Mouse (Mus musculus) stomach, embryonic 16.5 days (tissue): ENCODE data around the gene Yjefn3. TPM values are rescaled to one million over a fixed set of nuclear protein-coding genes. Genes with fewer than 3 reads are reported as not detected.
"Not testable (repeated sequence)": the region's sequence is repeated elsewhere in the genome, so short reads cannot be mapped to it uniquely, and the experiment has no call there.

Source experiments
- ATAC-seq: fragments of 200-750 bp; cut with Nextera tagmentation; 2 replicates; pipeline ENCODE4 v1.8.0; 2017; ENCODE audit warnings: moderate number of reproducible peaks, moderate TSS enrichment; ENCODE audit not compliant: insufficient read depth, low FRiP score
- H3K27ac ChIP-seq: fragments of 300-500 bp; sonication (generic); 2 replicates; pipeline ENCODE4 v1.5.1; 2014; ENCODE audit warnings: low read length
- H3K27me3 ChIP-seq: fragments of 300-500 bp; sonication (generic); 2 replicates; pipeline ENCODE4 v1.6.1; 2014; ENCODE audit warnings: low read length, control low read depth, mixed read lengths; ENCODE audit not compliant: control insufficient read depth, insufficient read depth
- H3K36me3 ChIP-seq: fragments of 300-500 bp; sonication (generic); 2 replicates; pipeline ENCODE4 v1.6.1; 2014; ENCODE audit warnings: low read length; ENCODE audit not compliant: control insufficient read depth, insufficient read depth
- H3K4me1 ChIP-seq: fragments of 300-500 bp; sonication (generic); 2 replicates; pipeline ENCODE4 v1.6.1; 2014; ENCODE audit warnings: low read length, control low read depth, mixed read lengths; ENCODE audit not compliant: control insufficient read depth, insufficient read depth
- H3K4me2 ChIP-seq: fragments of 300-500 bp; sonication (generic); 2 replicates; pipeline ENCODE4 v1.6.1; 2014; ENCODE audit warnings: low read depth, low read length, mixed read lengths
- H3K4me3 ChIP-seq: fragments of 300-500 bp; sonication (generic); replicated peaks from 2 replicates; pipeline ENCODE4 v1.5.1; 2014; ENCODE audit warnings: mild to moderate bottlenecking, low read length
- H3K9ac ChIP-seq: fragments of 300-500 bp; sonication (generic); 2 replicates; pipeline ENCODE4 v1.6.1; 2014; ENCODE audit warnings: low read length
- H3K9me3 ChIP-seq: fragments of 300-500 bp; sonication (generic); replicated peaks from 2 replicates; pipeline ENCODE4 v1.6.1; 2016; ENCODE audit warnings: low read length, control low read depth; ENCODE audit not compliant: control insufficient read depth
- WGBS: fragments of 180-500 bp; shearing (Covaris S2); extraction: QIAGEN DNeasy Blood & Tissue Kit; methylation state at CpG from one replicate; pipeline ENCODE4 v1.1.7; 2014; 5-methylcytosine and 5-hydroxymethylcytosine counted together
- polyA plus RNA-seq: library from polyadenylated mRNA; unstranded; fragments of >200 nt; fragmentation: Nextera tagmentation; extraction: Ambion mirVana; gene quantifications from 2 replicates; pipeline ENCODE4 v1.2.1, GENCODE M21; 2015

Gene Yjefn3
- 3.0 and 3.2 TPM in 2 replicates for polyA plus RNA-seq

DNA sequence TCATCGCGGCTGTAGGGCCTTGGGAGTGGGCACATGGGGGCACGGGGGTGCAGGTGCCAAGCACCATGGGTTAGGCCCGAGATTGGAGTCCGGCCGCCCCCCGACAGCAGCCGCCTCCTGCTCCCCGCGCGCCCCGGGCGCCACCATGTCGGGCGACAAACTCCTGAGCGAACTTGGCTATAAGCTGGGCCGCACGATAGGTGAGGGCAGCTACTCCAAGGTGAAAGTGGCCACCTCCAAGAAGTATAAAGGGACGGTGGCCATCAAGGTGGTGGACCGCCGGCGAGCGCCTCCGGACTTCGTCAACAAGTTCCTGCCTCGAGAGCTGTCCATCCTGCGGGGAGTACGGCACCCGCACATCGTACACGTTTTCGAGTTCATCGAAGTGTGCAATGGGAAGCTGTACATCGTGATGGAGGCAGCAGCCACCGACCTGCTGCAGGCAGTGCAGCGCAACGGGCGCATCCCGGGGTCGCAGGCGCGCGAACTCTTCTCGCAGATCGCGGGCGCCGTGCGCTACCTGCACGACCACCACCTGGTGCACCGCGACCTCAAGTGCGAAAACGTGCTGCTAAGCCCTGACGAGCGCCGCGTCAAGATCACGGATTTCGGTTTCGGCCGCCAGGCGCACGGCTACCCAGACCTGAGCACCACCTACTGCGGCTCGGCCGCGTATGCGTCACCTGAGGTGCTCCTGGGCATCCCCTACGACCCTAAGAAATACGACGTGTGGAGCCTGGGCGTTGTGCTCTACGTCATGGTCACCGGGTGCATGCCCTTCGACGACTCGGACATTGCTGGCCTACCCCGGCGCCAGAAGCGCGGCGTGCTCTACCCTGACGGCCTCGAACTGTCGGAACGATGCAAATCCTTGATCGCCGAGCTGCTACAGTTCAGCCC, at the start of gene Yjefn3, which contains the start of the genes Tssk6 and Ndufa13:
Yjefn3 (minus strand) TSS at position 550 of the 900 bp plus-strand sequence.
Tssk6 (plus strand) TSS at position 22 of the 900 bp plus-strand sequence.
Ndufa13 (minus strand) TSS at position 396 of the 900 bp plus-strand sequence.
- Histone ChIP-seq H3K4me1 (peaks cover 28% of the 10 kb centered on the region), H3K4me2 (peak within 1 kb of the TSS; percentile 99), H3K9me3 (no peaks in the 10 kb centered on the region), H3K27ac (peak within 1 kb of the TSS; percentile 97), H3K9ac (peak within 1 kb of the TSS; percentile 82), H3K4me3 (peak within 1 kb of the TSS; percentile 63), H3K36me3 (no peaks in the 10 kb centered on the region), H3K27me3 (no peaks in the 10 kb centered on the region)
- WGBS = 4% methylated on average over 89 of the region's 89 CpGs
- ATAC-seq = peak; percentile 36

DNA sequence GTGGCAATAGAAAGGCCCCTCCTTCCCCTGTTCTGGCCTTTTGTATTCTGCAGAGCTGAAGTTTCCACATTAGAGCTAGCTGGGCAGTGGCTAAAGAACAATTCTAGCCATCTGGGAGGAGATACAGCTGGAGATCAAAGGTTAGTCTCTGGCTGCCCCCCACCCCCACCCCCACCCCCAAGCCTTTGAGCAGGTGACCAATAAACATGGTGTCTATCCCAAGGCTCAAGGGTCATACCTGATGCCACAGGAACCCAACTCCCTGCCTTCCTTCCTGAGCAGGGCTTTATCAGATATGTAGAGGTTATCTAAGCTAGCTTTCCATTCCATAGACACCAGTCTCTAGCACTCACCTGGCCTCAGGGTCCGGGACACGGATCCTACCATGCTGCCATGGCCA, 47.8 kb upstream of the Yjefn3 start:
- no peaks in the 10 kb centered on the region for H3K27me3 ChIP-seq
- H3K4me1 ChIP-seq = no peaks in the 10 kb centered on the region; the same call in 1 of the 2 replicates
- ATAC-seq = no peak
- H3K9me3 ChIP-seq = no peaks in the 10 kb centered on the region
- no peak overlapping the region for H3K9ac ChIP-seq
- H3K4me2 ChIP-seq = no peak overlapping the region
- 84% methylated on average over 2 of the region's 2 CpGs for WGBS
- H3K27ac ChIP-seq = no peak overlapping the region
- no peak overlapping the region for H3K4me3 ChIP-seq
- no peaks in the 10 kb centered on the region; the same call in 1 of the 2 replicates for H3K36me3 ChIP-seq

DNA sequence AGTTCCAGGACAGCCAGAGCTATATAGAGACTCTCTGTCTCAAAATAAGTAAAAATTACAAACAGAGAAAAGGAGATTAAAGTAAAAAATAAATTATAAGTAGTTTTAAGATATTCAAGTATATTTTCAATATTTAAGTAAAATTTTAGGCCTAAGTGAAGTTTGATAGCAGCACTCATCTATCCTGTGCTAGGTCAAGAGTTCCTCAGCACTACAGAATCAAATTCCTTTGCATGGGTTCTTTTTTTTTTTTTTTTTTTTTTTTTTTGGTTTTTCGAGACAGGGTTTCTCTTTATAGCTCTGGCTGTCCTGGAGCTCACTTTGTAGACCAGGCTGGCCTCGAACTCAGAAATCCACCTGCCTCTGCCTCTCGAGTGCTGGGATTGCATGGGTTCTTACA, 40.0 kb upstream of the Yjefn3 start:
- not testable (repeated sequence) for H3K36me3 ChIP-seq, H3K4me3 ChIP-seq, H3K4me2 ChIP-seq, H3K27ac ChIP-seq, H3K9ac ChIP-seq, ATAC-seq, H3K9me3 ChIP-seq, H3K27me3 ChIP-seq
- peaks cover 13% of the 10 kb centered on the region for H3K4me1 ChIP-seq
- 96% methylated on average over 2 of the region's 3 CpGs for WGBS

DNA sequence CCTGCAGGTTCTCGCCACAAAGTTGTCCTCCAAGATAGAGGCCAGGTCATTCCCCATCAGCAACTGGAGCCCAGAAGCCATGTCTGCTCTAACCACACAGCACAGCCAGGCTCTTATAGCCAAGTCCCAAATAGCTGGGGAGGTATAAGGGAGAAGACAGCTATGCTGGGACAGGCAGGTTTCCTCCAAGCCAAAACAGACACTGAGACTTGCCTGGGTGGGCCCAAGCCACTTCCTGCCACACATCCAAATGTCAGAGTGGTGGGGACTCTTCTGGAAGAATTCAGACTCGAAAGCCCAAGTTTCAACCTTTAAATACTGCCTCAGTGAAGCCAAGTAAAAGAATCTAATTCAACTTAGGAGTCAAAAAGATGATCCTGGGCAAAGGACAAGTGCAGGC, 37.9 kb upstream of the Yjefn3 start:
- Histone ChIP-seq H3K36me3 (no peaks in the 10 kb centered on the region), H3K9me3 (no peaks in the 10 kb centered on the region), H3K9ac (no peak overlapping the region), H3K4me1 (peaks cover 33% of the 10 kb centered on the region), H3K27me3 (no peaks in the 10 kb centered on the region), H3K4me2 (no peak overlapping the region), H3K27ac (no peak overlapping the region), H3K4me3 (no peak overlapping the region)
- ATAC-seq = no peak
- 86% methylated on average over 2 of the region's 2 CpGs for WGBS

DNA sequence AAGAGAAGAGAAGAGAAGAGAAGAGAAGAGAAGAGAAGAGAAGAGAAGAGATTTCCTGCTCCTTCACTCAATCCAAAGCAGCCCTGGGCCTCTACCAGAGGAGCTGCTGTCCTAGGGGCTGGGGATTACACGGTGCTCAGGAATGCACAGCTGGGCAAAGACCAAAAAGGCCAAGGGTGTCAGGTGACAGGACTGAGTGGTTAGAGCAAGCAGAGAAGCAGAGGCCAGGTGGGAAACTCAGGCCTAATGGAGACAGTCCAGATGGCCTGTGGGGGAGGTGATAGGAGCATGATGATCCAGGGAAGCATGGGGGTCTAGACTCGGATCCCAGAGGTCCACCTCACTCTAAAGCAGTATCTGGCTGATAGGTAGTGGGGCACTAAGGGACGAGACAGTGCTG, 37.1 kb upstream of the Yjefn3 start:
- Histone ChIP-seq H3K4me2 (no peak overlapping the region), H3K27me3 (no peaks in the 10 kb centered on the region), H3K9me3 (no peaks in the 10 kb centered on the region), H3K27ac (no peak overlapping the region), H3K4me3 (no peak overlapping the region), H3K4me1 (peaks cover 33% of the 10 kb centered on the region), H3K9ac (no peak overlapping the region), H3K36me3 (no peaks in the 10 kb centered on the region)
- 25% methylated on average over 3 of the region's 3 CpGs for WGBS
- ATAC-seq = no peak

DNA sequence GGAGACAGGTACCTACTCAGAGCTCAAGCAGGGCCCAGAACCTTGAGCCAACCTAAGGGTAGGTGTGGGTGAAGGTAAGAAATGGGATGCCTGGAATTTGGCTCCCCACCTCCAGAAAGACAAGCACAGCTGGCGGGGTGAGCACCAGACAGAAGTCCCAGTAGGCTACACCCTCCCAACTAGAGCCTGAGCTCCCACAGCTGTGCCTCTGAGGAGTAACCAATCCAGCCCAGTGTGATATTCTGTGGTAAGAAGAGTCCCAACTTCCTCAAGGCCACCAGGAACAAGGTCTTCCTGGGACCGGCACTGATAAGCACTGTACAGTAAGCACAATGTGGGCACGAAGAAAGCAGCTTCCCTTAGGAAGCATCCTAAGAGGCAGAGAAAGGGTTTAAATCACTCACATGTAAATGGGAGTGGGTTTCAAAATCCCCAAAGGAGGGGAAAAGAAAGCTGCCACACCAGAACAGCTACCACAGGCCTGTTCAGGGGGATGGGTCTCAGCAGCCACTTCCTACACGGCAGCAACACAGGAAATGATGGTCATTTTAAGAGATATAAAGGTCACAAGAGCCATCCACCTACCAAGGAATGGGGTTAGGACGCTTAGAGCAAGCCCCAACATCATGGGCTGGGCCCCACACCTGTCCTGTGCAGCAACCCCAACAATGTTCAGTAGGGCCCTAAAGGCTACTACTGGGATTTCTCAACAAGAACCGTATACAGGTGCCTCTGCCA, 35.9 kb upstream of the Yjefn3 start:
- Histone ChIP-seq H3K4me1 (peaks cover 33% of the 10 kb centered on the region), H3K4me2 (no peak overlapping the region), H3K27ac (0 out of 2 replicates have a peak overlapping the region, but pooled peaks have one; percentile 21), H3K4me3 (no peak overlapping the region), H3K36me3 (no peaks in the 10 kb centered on the region), H3K27me3 (no peaks in the 10 kb centered on the region), H3K9ac (no peak overlapping the region), H3K9me3 (no peaks in the 10 kb centered on the region)
- no peak for ATAC-seq
- 63% methylated on average over 6 of the region's 6 CpGs for whole genome bisulfite sequencing

DNA sequence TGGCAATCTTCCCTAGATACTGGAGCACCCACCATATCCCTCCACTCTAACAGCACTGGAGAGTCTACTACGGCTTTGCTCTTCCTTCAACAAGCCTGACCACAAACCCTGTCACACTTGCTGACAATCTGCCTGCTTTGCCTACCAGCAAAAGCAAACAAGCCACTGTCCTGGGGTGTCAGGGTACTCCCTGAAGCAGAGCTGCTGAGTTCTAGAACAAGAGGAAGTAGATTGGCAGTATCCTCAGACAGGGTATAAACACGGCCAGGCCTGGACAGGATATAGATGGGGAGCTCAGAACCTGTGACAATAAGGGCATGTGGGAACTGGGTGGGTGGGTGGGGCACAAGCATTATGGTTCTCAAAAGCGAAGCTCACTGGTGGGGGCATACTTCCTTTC, 35.0 kb upstream of the Yjefn3 start:
- H3K36me3 ChIP-seq = no peaks in the 10 kb centered on the region
- no peak overlapping the region for H3K9ac ChIP-seq
- H3K27me3 ChIP-seq = no peaks in the 10 kb centered on the region
- no peak overlapping the region for H3K4me2 ChIP-seq
- H3K4me3 ChIP-seq = no peak overlapping the region
- peaks cover 33% of the 10 kb centered on the region for H3K4me1 ChIP-seq
- ATAC-seq = no peak
- H3K9me3 ChIP-seq = no peaks in the 10 kb centered on the region
- no peak overlapping the region for H3K27ac ChIP-seq
- 77% methylated on average over 3 of the region's 3 CpGs for WGBS

DNA sequence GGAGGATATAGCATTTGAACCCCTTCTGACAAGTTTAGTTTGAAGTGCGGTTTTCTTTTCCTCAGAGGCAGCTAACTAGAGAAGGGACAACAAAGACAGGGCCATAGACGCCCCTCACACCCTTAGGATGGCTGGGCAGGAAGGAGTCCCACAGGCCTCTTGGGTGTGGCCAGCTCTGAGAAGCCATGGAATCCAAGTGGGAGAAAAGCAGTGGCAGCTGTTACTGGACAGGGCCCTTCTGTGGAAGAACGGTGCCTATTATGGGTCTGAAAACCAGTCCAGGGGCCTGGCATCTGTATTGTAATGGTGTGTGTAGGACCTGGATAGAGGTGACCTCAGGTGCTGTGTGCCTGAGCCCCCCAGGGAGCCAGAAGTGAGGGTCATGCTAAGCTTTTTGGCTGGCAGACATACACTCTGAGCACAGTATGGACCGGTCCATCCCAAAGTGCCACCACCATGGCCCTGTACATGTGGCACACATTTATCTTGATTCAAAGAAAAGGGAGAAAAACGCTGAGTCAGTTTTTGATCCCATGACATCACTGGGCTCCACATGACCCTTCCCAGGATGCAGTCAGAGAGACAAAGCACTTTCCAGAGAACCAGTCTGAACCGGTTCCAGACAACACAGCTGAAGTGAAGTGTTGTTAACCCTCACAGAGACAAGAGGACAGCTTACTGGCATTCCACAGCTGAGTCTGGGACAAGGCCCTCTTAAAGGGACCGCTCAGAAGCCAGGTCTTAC, 33.7 kb upstream of the Yjefn3 start:
- H3K36me3 ChIP-seq = no peaks in the 10 kb centered on the region
- peak; percentile 81 for ATAC-seq
- peak overlapping the region; percentile 84 for H3K27ac ChIP-seq
- H3K9me3 ChIP-seq = no peaks in the 10 kb centered on the region
- peaks cover 33% of the 10 kb centered on the region for H3K4me1 ChIP-seq
- no peak overlapping the region for H3K4me2 ChIP-seq
- no peaks in the 10 kb centered on the region for H3K27me3 ChIP-seq
- H3K9ac ChIP-seq = no peak overlapping the region; the same call in 1 of the 2 replicates
- no peak overlapping the region for H3K4me3 ChIP-seq
- WGBS = 52% methylated on average over 7 of the region's 7 CpGs
